Mouse (Mus musculus) megakaryocyte, embryonic 14.5 days (primary cell): ENCODE data around the gene Ints7.

Source experiments
- FLI1 ChIP-seq: IDR thresholded peaks from 2 replicates; pipeline ENCODE4 v1.6.1; 2012; ENCODE audit warnings: low read length, inconsistent platforms, mixed read lengths
- GATA1 ChIP-seq: IDR thresholded peaks from 3 replicates; pipeline ENCODE4 v1.6.1; 2012; ENCODE audit warnings: mixed read lengths, low read length, inconsistent platforms, borderline replicate concordance

- no peak for TF ChIP-seq GATA1
- no peak for TF ChIP-seq FLI1
Observed at GRCm38 (mm10) chr1:191585704-191586103, 10.3 kb downstream of the Ints7 start.
